Mouse (Mus musculus) liver, embryonic 14.5 days (tissue): ENCODE measurements around the gene Plekhg4. TPM values are rescaled to one million over a fixed set of nuclear protein-coding genes. Genes with fewer than 3 reads are reported as not detected.

Experiments used
- ATAC-seq: fragments of 200-750 bp; cut with Nextera tagmentation; 2 replicates; pipeline ENCODE4 v1.8.0; 2017; ENCODE audit warnings: moderate number of reproducible peaks, mild to moderate bottlenecking, moderate library complexity; ENCODE audit not compliant: insufficient read depth
- DNase-seq, 3 experiments: peaks; one replicate each; pipeline ENCODE4 v3.0.0-alpha.2; 2012 to 2013; ENCODE audit warnings: low read depth in 3 of 3, low spot score in 3 of 3
- H3K27ac ChIP-seq: fragments of 300-500 bp; sonication (generic); 2 replicates; pipeline ENCODE4 v1.5.1; 2014; ENCODE audit warnings: moderate library complexity, mild to moderate bottlenecking, control low read depth, inconsistent platforms
- H3K27me3 ChIP-seq: fragments of 300-500 bp; sonication (generic); 2 replicates; pipeline ENCODE4 v1.6.1; 2014; ENCODE audit warnings: mild to moderate bottlenecking, low read length, moderate library complexity; ENCODE audit not compliant: control insufficient read depth, insufficient read depth
- H3K36me3 ChIP-seq: fragments of 300-500 bp; sonication (generic); replicated peaks from 2 replicates; pipeline ENCODE4 v1.6.1; 2014; ENCODE audit warnings: low read depth; ENCODE audit not compliant: control insufficient read depth, insufficient read depth
- H3K4me1 ChIP-seq, 2 experiments: fragments of 200-500 bp in 1 of 2; fragments of 300-500 bp in 1 of 2; sonication (generic) in 1 of 2; replicated peaks; 2 replicates each; pipeline ENCODE4 v1.6.1; 2012 to 2014; ENCODE audit warnings: antibody characterized with exemption in 1 of 2, inconsistent platforms in 1 of 2, low read length in 1 of 2; ENCODE audit not compliant: control insufficient read depth in 2 of 2, insufficient read depth in 2 of 2
- H3K4me2 ChIP-seq: fragments of 300-500 bp; sonication (generic); 2 replicates; pipeline ENCODE4 v1.6.1; 2014; ENCODE audit warnings: low read depth, mild to moderate bottlenecking, control low read depth, moderate library complexity
- H3K4me3 ChIP-seq, 2 experiments: fragments of 200-500 bp in 1 of 2; fragments of 300-500 bp in 1 of 2; sonication (generic) in 1 of 2; 2 replicates each; pipeline ENCODE4 v1.5.1; 2012 to 2014; ENCODE audit warnings: low read depth in 2 of 2, low read length in 2 of 2, mild to moderate bottlenecking in 2 of 2, control low read depth in 1 of 2, inconsistent platforms in 1 of 2, moderate library complexity in 1 of 2; ENCODE audit not compliant: insufficient read depth in 1 of 2
- H3K9ac ChIP-seq: fragments of 300-500 bp; sonication (generic); replicated peaks from 2 replicates; pipeline ENCODE4 v1.6.1; 2014; ENCODE audit warnings: mild to moderate bottlenecking, control low read depth, moderate library complexity
- H3K9me3 ChIP-seq: fragments of 300-500 bp; sonication (generic); 2 replicates; pipeline ENCODE4 v1.6.1; 2016; ENCODE audit warnings: low read length, mixed read lengths; ENCODE audit not compliant: control insufficient read depth
- CTCF ChIP-seq: IDR thresholded peaks from 2 replicates; pipeline ENCODE4 v1.5.1; 2016; ENCODE audit warnings: antibody characterized with exemption, low read depth, control low read depth
- EP300 ChIP-seq: IDR thresholded peaks from 2 replicates; pipeline ENCODE4 v1.6.1; 2016; ENCODE audit warnings: antibody characterized with exemption, low read depth
- WGBS: fragments of 180-500 bp; shearing (Covaris S2); extraction: QIAGEN DNeasy Blood & Tissue Kit; methylation state at CpG from one replicate; pipeline ENCODE4 v1.1.7; 2014; ENCODE audit not compliant: insufficient replicate concordance; 5-methylcytosine and 5-hydroxymethylcytosine counted together
- polyA plus RNA-seq, 2 experiments: library from polyadenylated mRNA; depleted of rRNA in 1 of 2; stranded (reverse) in 1 of 2; unstranded in 1 of 2; fragments of >200 nt; fragmentation: Nextera tagmentation in 1 of 2; extraction: Ambion mirVana in 1 of 2; gene quantifications; 2 replicates each; pipeline versions ENCODE4 v1.2.1 to v1.2.3; 2012 to 2014

Gene Plekhg4
- polyA plus RNA-seq, 2 experiments: 0.06 to 0.08 TPM

GRCm38 (mm10) chr8:105400016-105400415 is 26.9 kb downstream of the Plekhg4 start:
- H3K27me3 ChIP-seq: no peaks in the 10 kb centered on the region
- WGBS: 64% methylated on average over 5 of the region's 5 CpGs
- TF ChIP-seq EP300 (no peak), CTCF (no peak)
- H3K9me3 ChIP-seq: no peaks in the 10 kb centered on the region
- no peak overlapping the region for H3K27ac ChIP-seq
- H3K4me2 ChIP-seq: no peak overlapping the region
- no peak overlapping the region for H3K4me3 ChIP-seq
- no peak overlapping the region for H3K9ac ChIP-seq
- DNase-seq (no peak), ATAC-seq (no peak)
- no peaks in the 10 kb centered on the region for H3K4me1 ChIP-seq
- H3K36me3 ChIP-seq: no peaks in the 10 kb centered on the region

- Histone ChIP-seq H3K9ac (no peak overlapping the region), H3K9me3 (no peaks in the 10 kb centered on the region), H3K4me3 (no peak overlapping the region), H3K27ac (no peak overlapping the region), H3K36me3 (no peaks in the 10 kb centered on the region), H3K4me1 (no peaks in the 10 kb centered on the region), H3K4me2 (no peak overlapping the region), H3K27me3 (no peaks in the 10 kb centered on the region)
- DNase-seq (no peak), ATAC-seq (no peak)
- 64% methylated on average over 8 of the region's 8 CpGs for WGBS
- TF ChIP-seq EP300: no peak
- TF ChIP-seq CTCF: no peak
Observed at GRCm38 (mm10) chr8:105403467-105403866, 30.4 kb downstream of the Plekhg4 start.

GRCm38 (mm10) chr8:105404496-105404895 is 31.4 kb downstream of the Plekhg4 start:
- TF ChIP-seq EP300 (no peak), CTCF (no peak)
- Histone ChIP-seq H3K36me3 (no peaks in the 10 kb centered on the region), H3K9me3 (no peaks in the 10 kb centered on the region), H3K4me3 (no peak overlapping the region), H3K4me1 (no peaks in the 10 kb centered on the region), H3K4me2 (no peak overlapping the region), H3K27ac (no peak overlapping the region), H3K27me3 (no peaks in the 10 kb centered on the region), H3K9ac (no peak overlapping the region)
- no peak for DNase-seq
- WGBS: 46% methylated on average over 1 of the region's 1 CpGs
- ATAC-seq: no peak

GRCm38 (mm10) chr8:105406416-105406815 is 33.3 kb downstream of the Plekhg4 start:
- no peaks in the 10 kb centered on the region for H3K36me3 ChIP-seq
- no peak overlapping the region for H3K27ac ChIP-seq
- no peak overlapping the region for H3K4me2 ChIP-seq
- H3K9ac ChIP-seq: no peak overlapping the region
- ATAC-seq (no peak), DNase-seq (no peak)
- H3K4me3 ChIP-seq: no peak overlapping the region
- no peak for TF ChIP-seq CTCF
- TF ChIP-seq EP300: no peak
- H3K9me3 ChIP-seq: no peaks in the 10 kb centered on the region
- no peaks in the 10 kb centered on the region for H3K27me3 ChIP-seq
- WGBS: 60% methylated on average over 10 of the region's 10 CpGs
- H3K4me1 ChIP-seq: no peaks in the 10 kb centered on the region

GRCm38 (mm10) chr8:105408331-105408730 is 35.3 kb downstream of the Plekhg4 start:
- Histone ChIP-seq H3K9me3 (no peaks in the 10 kb centered on the region), H3K4me3 (no peak overlapping the region), H3K36me3 (no peaks in the 10 kb centered on the region), H3K4me2 (no peak overlapping the region), H3K27ac (no peak overlapping the region), H3K27me3 (peaks cover 7% of the 10 kb centered on the region), H3K9ac (no peak overlapping the region), H3K4me1 (no peaks in the 10 kb centered on the region)
- TF ChIP-seq EP300: no peak
- ATAC-seq (no peak), DNase-seq (no peak)
- WGBS: 59% methylated on average over 7 of the region's 7 CpGs

GRCm38 (mm10) chr8:105409947-105410346 is 36.9 kb downstream of the Plekhg4 start:
- peaks cover 21% of the 10 kb centered on the region for H3K27me3 ChIP-seq
- ATAC-seq: no peak
- 88% methylated on average over 6 of the region's 6 CpGs for WGBS
- no peaks in the 10 kb centered on the region for H3K9me3 ChIP-seq
- H3K27ac ChIP-seq: no peak overlapping the region
- H3K4me2 ChIP-seq: no peak overlapping the region
- no peaks in the 10 kb centered on the region for H3K36me3 ChIP-seq
- TF ChIP-seq EP300: no peak
- no peak for DNase-seq
- no peak overlapping the region for H3K9ac ChIP-seq
- peaks cover 0 to 3% of the 10 kb centered on the region in 2 experiments; a peak in 1 of 4 replicates for H3K4me1 ChIP-seq
- no peak overlapping the region for H3K4me3 ChIP-seq
